Mouse (Mus musculus) left cerebral cortex, postnatal 10 days (tissue): ENCODE results near the gene Vps52. TPM values are rescaled to one million over a fixed set of nuclear protein-coding genes. Genes with fewer than 3 reads are reported as not detected.
"Not testable (repeated sequence)": the region's sequence is repeated elsewhere in the genome, so short reads cannot be mapped to it uniquely, and the experiment has no call there.

Experiments
- DNase-seq, 2 experiments: peaks; one replicate each; pipeline ENCODE4 v3.0.0; 2021 to 2022; ENCODE audit warnings: low spot score in 2 of 2, mixed read lengths in 1 of 2; ENCODE audit errors: extremely low spot score in 1 of 2
- intact Hi-C: fragments of 180-260 bp; cut with DNase I; formaldehyde crosslinking; loops from one replicate; pipeline ENCODE4 v1.15.1; 2025
- total RNA-seq, 2 experiments: library from RNA; stranded (reverse); gene quantifications; 2 replicates each; pipeline ENCODE4 v1.2.3; 2021

The Vps52 gene
- total RNA-seq, 2 experiments from 2014 or later, result 71.3 to 77.5 TPM

GRCm38 (mm10) chr17:33982136-33982535, 26.5 kb downstream of the Vps52 start:
- not testable (repeated sequence) for DNase-seq

GRCm38 (mm10) chr17:33991788-33992664, 36.4 kb downstream of the Vps52 start:
- DNase-seq, result peak; percentile 16 to 61
- intact Hi-C loops, result loop anchor here (10.0 kb wide), 1 partner anchor 1353 kb away; the partner anchor contains the start of gene H2-Q2

More at GRCm38 (mm10) chr17:33982136-33982535, 26.5 kb downstream of the Vps52 start:
- intact Hi-C loops, result not testable (repeated sequence)

- intact Hi-C loops, result loop anchor here (2.0 to 10.0 kb wide), 3 partner anchors 1274 to 1350 kb away; partner anchors contain the start of gene H2-Q2
- DNase-seq, result no peak
These were observed 39.3 kb downstream of the Vps52 start for GRCm38 (mm10) chr17:33994959-33995358.

- no peak for DNase-seq
- intact Hi-C loops, result loop anchor here (2.0 to 10.0 kb wide), 3 partner anchors 1273 to 1349 kb away; partner anchors contain the start of gene H2-Q2
These were observed 40.0 kb downstream of the Vps52 start for GRCm38 (mm10) chr17:33995651-33996050.

GRCm38 (mm10) chr17:33997025-33997424, 41.4 kb downstream of the Vps52 start:
- not testable (repeated sequence) for DNase-seq
- intact Hi-C loops, result loop anchor here (5.0 to 10.0 kb wide), 2 partner anchors 1295 to 1348 kb away; partner anchors contain the start of gene H2-Q2

- intact Hi-C loops, result loop anchor here (5.0 to 10.0 kb wide), 2 partner anchors 1294 to 1346 kb away; partner anchors contain the start of gene H2-Q2
- not testable (repeated sequence) for DNase-seq
These were observed 43.1 kb downstream of the Vps52 start for GRCm38 (mm10) chr17:33998697-33999096.

GRCm38 (mm10) chr17:33999341-34000149, 43.9 kb downstream of the Vps52 start:
- peak in 1 of 2 experiments; percentile 49 for DNase-seq
- intact Hi-C loops, result loop anchor here (5.0 to 10.0 kb wide), 2 partner anchors 1293 to 1345 kb away; partner anchors contain the start of gene H2-Q2

GRCm38 (mm10) chr17:34000150-34000537, 44.5 kb downstream of the Vps52 start, which contains the start of gene H2-K1:
Gene H2-K1, minus strand, starts transcription at chr17:34000347.
- intact Hi-C loops, result no loop called here
- peak; percentile 70 to 90 for DNase-seq

GRCm38 (mm10) chr17:34000796-34001195, 45.2 kb downstream of the Vps52 start:
- DNase-seq, intact Hi-C loops: not testable (repeated sequence)

- intact Hi-C loops, result no loop called here
- no peak for DNase-seq
These were observed 47.8 kb downstream of the Vps52 start for GRCm38 (mm10) chr17:34003426-34003825.

- intact Hi-C loops, result no loop called here
- no peak for DNase-seq
These were observed 51.0 kb downstream of the Vps52 start for GRCm38 (mm10) chr17:34006570-34006969.

- intact Hi-C loops, result loop anchor here (5.0 kb wide), 1 partner anchor 1267 kb away; no protein-coding TSS in a partner anchor
- DNase-seq, result no peak
These were observed 54.5 kb downstream of the Vps52 start for GRCm38 (mm10) chr17:34010156-34010555.

- intact Hi-C loops, result loop anchor here (5.0 kb wide), 1 partner anchor 1264 kb away; no protein-coding TSS in a partner anchor
- no peak for DNase-seq
These were observed 57.8 kb downstream of the Vps52 start for GRCm38 (mm10) chr17:34013436-34013835.

Other genes with a start within 250 kb of the Vps52 start
- gene March2, start 237.1 kb upstream of the Vps52 start, total RNA-seq, result 10 to 100 TPM; 81.5 to 82.1 TPM
- gene Rab11b, start 195.3 kb upstream of the Vps52 start, total RNA-seq, result 100 to 1,000 TPM; 336 to 350 TPM
- gene Angptl4, start 174.0 kb upstream of the Vps52 start, total RNA-seq, result 1 to 10 TPM; 5.2 to 9.1 TPM
- 10 to 100 TPM; 37.9 to 38.2 TPM for gene Kank3, start 145.3 kb upstream of the Vps52 start, total RNA-seq
- 100 to 1,000 TPM; 861 to 875 TPM for gene Rps28, start 131.2 kb upstream of the Vps52 start, total RNA-seq
- 100 to 1,000 TPM; 225 to 228 TPM for gene Ndufa7, start 131.2 kb upstream of the Vps52 start, total RNA-seq
- 10 to 100 TPM; 24.1 to 26.4 TPM for gene Cd320, start 112.7 kb upstream of the Vps52 start, total RNA-seq
- gene Gm7029, start 82.0 kb upstream of the Vps52 start, total RNA-seq, result not detected
- 1 to 10 TPM; 3.9 to 7.1 TPM for gene Kifc1, start 65.2 kb upstream of the Vps52 start, total RNA-seq
- gene Platr17, start 50.7 kb upstream of the Vps52 start, total RNA-seq, result 1 to 10 TPM; 1.2 TPM
- 10 to 100 TPM; 26.5 to 28.1 TPM for gene Daxx, start 46.4 kb upstream of the Vps52 start, total RNA-seq
- 10 to 100 TPM; 33.0 to 34.7 TPM for gene Tapbp, start 39.9 kb upstream of the Vps52 start, total RNA-seq
- 10 to 100 TPM; 35.0 to 35.8 TPM for gene Zbtb22, start 39.9 kb upstream of the Vps52 start, total RNA-seq
- gene Rgl2, start 26.3 kb upstream of the Vps52 start, total RNA-seq, result 10 to 100 TPM; 67.1 to 68.4 TPM
- 10 to 100 TPM; 89.2 to 96.1 TPM for gene Pfdn6, start 15.5 kb upstream of the Vps52 start, total RNA-seq
- 10 to 100 TPM; 20.5 to 20.9 TPM for gene Wdr46, start 15.2 kb upstream of the Vps52 start, total RNA-seq
- 1 to 10 TPM; 5.2 to 9.8 TPM for gene B3galt4, start 4.3 kb upstream of the Vps52 start, total RNA-seq
- gene Rps18, start 189 bp downstream of the Vps52 start, total RNA-seq, result 100 to 1,000 TPM; 440 to 443 TPM
- gene H2-K1, start 44.5 kb downstream of the Vps52 start, total RNA-seq, result 10 to 100 TPM; 10.6 to 11.8 TPM
- 10 to 100 TPM; 23.2 to 24.9 TPM for gene Ring1, start 68.9 kb downstream of the Vps52 start, total RNA-seq
- 10 to 100 TPM; 29.7 to 32.0 TPM for gene H2-Ke6, start 72.2 kb downstream of the Vps52 start, total RNA-seq
- 100 to 1,000 TPM in 1 of 2 experiments, 10 to 100 TPM in 1; 90.7 to 101 TPM for gene Slc39a7, start 75.9 kb downstream of the Vps52 start, total RNA-seq
- 10 to 100 TPM; 74.8 to 78.7 TPM for gene Rxrb, start 76.0 kb downstream of the Vps52 start, total RNA-seq
- gene Col11a2, start 83.6 kb downstream of the Vps52 start, total RNA-seq, result 10 to 100 TPM; 12.2 to 14.3 TPM
- under 1 TPM in 1 of 2 experiments, not detected in 1; 0.55 TPM for gene H2-Oa, start 136.5 kb downstream of the Vps52 start, total RNA-seq
- gene H2-DMa, start 163.7 kb downstream of the Vps52 start, total RNA-seq, result 10 to 100 TPM; 26.6 to 27.7 TPM
- 100 to 1,000 TPM; 266 to 271 TPM for gene Brd2, start 166.8 kb downstream of the Vps52 start, total RNA-seq
- 1 to 10 TPM in 1 of 2 experiments, under 1 TPM in 1; 0.99 to 1.4 TPM for gene H2-DMb2, start 187.5 kb downstream of the Vps52 start, total RNA-seq
- 1 to 10 TPM; 1.2 to 1.8 TPM for gene H2-DMb1, start 197.3 kb downstream of the Vps52 start, total RNA-seq
- 1 to 10 TPM; 2.7 to 3.3 TPM for gene Tap1, start 231.7 kb downstream of the Vps52 start, total RNA-seq
- 1 to 10 TPM in 1 of 2 experiments, under 1 TPM in 1; 0.66 to 2.2 TPM for gene Psmb9, start 232.0 kb downstream of the Vps52 start, total RNA-seq
- 1 to 10 TPM; 1.7 TPM for gene Psmb8, start 241.9 kb downstream of the Vps52 start, total RNA-seq
- gene Tap2, start 247.7 kb downstream of the Vps52 start, total RNA-seq, result 1 to 10 TPM; 2.6 to 3.0 TPM